Mouse (Mus musculus): ENCODE measurements around the gene Pdhb.

GRCm38 (mm10) chr14:8219876-8220275 lies 47.1 kb upstream of the Pdhb start:
- TF ChIP-seq MAFK (IDR thresholded peaks at IDR 0.05; ENCODE audit: insufficient read depth, low read depth, low read length) (no peak), ZNF384 (IDR thresholded peaks at IDR 0.05; ENCODE audit: low read depth, low read length) (no peak), ZC3H11A (IDR thresholded peaks at IDR 0.05; ENCODE audit: borderline replicate concordance, low read depth, low read length) (no peak)
